Mouse (Mus musculus) midbrain, embryonic 11.5 days (tissue): Measurements from ENCODE around the gene Rgmb. TPM values are rescaled to one million over a fixed set of nuclear protein-coding genes. Genes with fewer than 3 reads are reported as not detected.

ENCODE experiments used
- ATAC-seq: fragments of 200-750 bp; cut with Nextera tagmentation; 2 replicates; pipeline ENCODE4 v1.8.0; 2017; ENCODE audit warnings: moderate TSS enrichment, moderate library complexity; ENCODE audit not compliant: low FRiP score
- DNase-seq: peaks from one replicate; pipeline ENCODE4 v3.0.0; 2015; ENCODE audit warnings: low spot score; ENCODE audit errors: missing footprints
- H3K27ac ChIP-seq: fragments of 300-500 bp; sonication (generic); 2 replicates; pipeline ENCODE4 v1.5.1; 2014; ENCODE audit warnings: low read depth, low read length
- H3K27me3 ChIP-seq: fragments of 300-500 bp; sonication (generic); 2 replicates; pipeline ENCODE4 v1.6.1; 2014; ENCODE audit warnings: mild to moderate bottlenecking, low read length, moderate library complexity, mixed read lengths; ENCODE audit not compliant: control insufficient read depth, insufficient read depth
- H3K36me3 ChIP-seq: fragments of 300-500 bp; sonication (generic); 2 replicates; pipeline ENCODE4 v1.6.1; 2014; ENCODE audit warnings: mild to moderate bottlenecking, low read length, moderate library complexity, mixed read lengths; ENCODE audit not compliant: control insufficient read depth, insufficient read depth
- H3K4me1 ChIP-seq: fragments of 300-500 bp; sonication (generic); 2 replicates; pipeline ENCODE4 v1.6.1; 2014; ENCODE audit warnings: low read length; ENCODE audit not compliant: control insufficient read depth, insufficient read depth
- H3K4me2 ChIP-seq: fragments of 300-500 bp; sonication (generic); 2 replicates; pipeline ENCODE4 v1.6.1; 2014; ENCODE audit warnings: mild to moderate bottlenecking, moderate library complexity
- H3K4me3 ChIP-seq: fragments of 300-500 bp; sonication (generic); 2 replicates; pipeline ENCODE4 v1.5.1; 2014; ENCODE audit warnings: low read depth, low read length
- H3K9ac ChIP-seq: fragments of 300-500 bp; sonication (generic); 2 replicates; pipeline ENCODE4 v1.6.1; 2014; ENCODE audit warnings: low read length
- H3K9me3 ChIP-seq: fragments of 300-500 bp; sonication (generic); 2 replicates; pipeline ENCODE4 v1.6.1; 2016; ENCODE audit warnings: low read length; ENCODE audit not compliant: control insufficient read depth
- whole genome bisulfite sequencing: fragments of 180-500 bp; shearing (Covaris S2); extraction: QIAGEN DNeasy Blood & Tissue Kit; methylation state at CpG from one replicate; pipeline ENCODE4 v1.1.7; 2014; 5-methylcytosine and 5-hydroxymethylcytosine counted together
- polyA plus RNA-seq: library from polyadenylated mRNA; unstranded; fragments of >200 nt; fragmentation: Nextera tagmentation; extraction: Ambion mirVana; gene quantifications from 2 replicates; pipeline ENCODE4 v1.2.1, GENCODE M21; 2014

Gene Rgmb
- polyA plus RNA-seq, 1 experiment from 2014 or later, result 73.0 TPM

GRCm38 (mm10) chr17:15831810-15832209 is 971 bp upstream of the Rgmb start:
- Histone ChIP-seq H3K4me1 (peaks cover 12% of the 10 kb centered on the region), H3K27ac (no peak overlapping the region), H3K27me3 (no peaks in the 10 kb centered on the region; the same call in 1 of the 2 replicates), H3K4me2 (no peak overlapping the region), H3K36me3 (no peaks in the 10 kb centered on the region), H3K9ac (no peak overlapping the region), H3K4me3 (no peak overlapping the region), H3K9me3 (no peaks in the 10 kb centered on the region)
- DNase-seq (peak; percentile 98), ATAC-seq (no peak)
- 15% methylated on average over 8 of the region's 8 CpGs for WGBS

- Histone ChIP-seq H3K9ac (peak overlapping the region; percentile 90), H3K9me3 (no peaks in the 10 kb centered on the region), H3K4me2 (peak overlapping the region; percentile 74), H3K27me3 (no peaks in the 10 kb centered on the region; the same call in 1 of the 2 replicates), H3K27ac (peak overlapping the region; percentile 89), H3K4me3 (peak overlapping the region; percentile 64), H3K36me3 (no peaks in the 10 kb centered on the region), H3K4me1 (peaks cover 12% of the 10 kb centered on the region)
- under 1% methylated on average over 33 of the region's 34 CpGs for WGBS
- DNase-seq (no peak), ATAC-seq (no peak)
Measured at GRCm38 (mm10) chr17:15830171-15830765, 571 bp downstream of the Rgmb start.

- Histone ChIP-seq H3K4me2 (peak overlapping the region; percentile 74), H3K9me3 (no peaks in the 10 kb centered on the region), H3K9ac (peak overlapping the region; percentile 90), H3K36me3 (no peaks in the 10 kb centered on the region), H3K27ac (peak overlapping the region; percentile 89), H3K27me3 (no peaks in the 10 kb centered on the region; the same call in 1 of the 2 replicates), H3K4me3 (peak overlapping the region; percentile 64), H3K4me1 (peaks cover 16% of the 10 kb centered on the region)
- ATAC-seq, result no peak
- peak; percentile 96 for DNase-seq
- WGBS, result under 1% methylated on average over 20 of the region's 20 CpGs
Measured at GRCm38 (mm10) chr17:15829198-15830170, 1.4 kb downstream of the Rgmb start.

GRCm38 (mm10) chr17:15828131-15828917 is 2.5 kb downstream of the Rgmb start:
- Histone ChIP-seq H3K36me3 (no peaks in the 10 kb centered on the region), H3K27me3 (no peaks in the 10 kb centered on the region; the same call in 1 of the 2 replicates), H3K9me3 (no peaks in the 10 kb centered on the region), H3K4me3 (peak overlapping the region; percentile 94; the same call in 1 of the 2 replicates), H3K4me1 (peaks cover 25% of the 10 kb centered on the region), H3K4me2 (peak overlapping the region; percentile 77), H3K27ac (peak overlapping the region; percentile 89; the same call in 1 of the 2 replicates), H3K9ac (peak overlapping the region; percentile 90)
- WGBS, result 52% methylated on average over 8 of the region's 8 CpGs
- DNase-seq (no peak), ATAC-seq (no peak)

- Histone ChIP-seq H3K4me2 (peak overlapping the region; percentile 77), H3K36me3 (no peaks in the 10 kb centered on the region), H3K4me3 (peak overlapping the region; percentile 94), H3K27ac (peak overlapping the region; percentile 73), H3K4me1 (peaks cover 27% of the 10 kb centered on the region), H3K9me3 (no peaks in the 10 kb centered on the region), H3K27me3 (no peaks in the 10 kb centered on the region; the same call in 1 of the 2 replicates), H3K9ac (peak overlapping the region; percentile 95)
- under 1% methylated on average over 18 of the region's 18 CpGs for WGBS
- DNase-seq (no peak), ATAC-seq (peak; percentile 41)
Measured at GRCm38 (mm10) chr17:15826928-15827327, 3.9 kb downstream of the Rgmb start.

GRCm38 (mm10) chr17:15826444-15826909 is 4.4 kb downstream of the Rgmb start:
- Histone ChIP-seq H3K27ac (peak overlapping the region; percentile 84), H3K4me3 (peak overlapping the region; percentile 94), H3K27me3 (no peaks in the 10 kb centered on the region; the same call in 1 of the 2 replicates), H3K4me2 (peak overlapping the region; percentile 77), H3K9ac (peak overlapping the region; percentile 95), H3K9me3 (no peaks in the 10 kb centered on the region), H3K36me3 (no peaks in the 10 kb centered on the region), H3K4me1 (peaks cover 27% of the 10 kb centered on the region)
- WGBS, result under 1% methylated on average over 31 of the region's 34 CpGs
- peak; percentile 99 for DNase-seq
- ATAC-seq, result peak; percentile 93

- Histone ChIP-seq H3K9me3 (no peaks in the 10 kb centered on the region), H3K4me3 (peak overlapping the region; percentile 94), H3K36me3 (no peaks in the 10 kb centered on the region; the same call in 1 of the 2 replicates), H3K9ac (peak overlapping the region; percentile 95), H3K4me1 (peaks cover 27% of the 10 kb centered on the region), H3K27ac (peak overlapping the region; percentile 84), H3K27me3 (no peaks in the 10 kb centered on the region; the same call in 1 of the 2 replicates), H3K4me2 (peak overlapping the region; percentile 77)
- ATAC-seq, result peak; percentile 50
- DNase-seq, result peak; percentile 95
- WGBS, result under 1% methylated on average over 88 of the region's 102 CpGs
Measured at GRCm38 (mm10) chr17:15825481-15826396, 5.1 kb downstream of the Rgmb start.
